Mouse (Mus musculus) intestine, postnatal 0 days (tissue): Measurements from ENCODE around the gene Kmt2b. TPM values are rescaled to one million over a fixed set of nuclear protein-coding genes. Genes with fewer than 3 reads are reported as not detected.
A peak's percentile ranks its signal among the peaks of the same experiment; 100 is the strongest.

ENCODE experiments used
- ATAC-seq: fragments of 200-750 bp; cut with Nextera tagmentation; 2 replicates; pipeline ENCODE4 v1.8.0; 2017; ENCODE audit warnings: mild to moderate bottlenecking, moderate TSS enrichment, moderate library complexity
- H3K27ac ChIP-seq: fragments of 300-500 bp; sonication (generic); 2 replicates; pipeline ENCODE4 v1.5.1; 2014; ENCODE audit warnings: mild to moderate bottlenecking, low read depth, low read length, moderate library complexity
- H3K27me3 ChIP-seq: fragments of 300-500 bp; sonication (generic); replicated peaks from 2 replicates; pipeline ENCODE4 v1.6.1; 2014; ENCODE audit warnings: low read length, mixed read lengths; ENCODE audit not compliant: control insufficient read depth, insufficient read depth
- H3K36me3 ChIP-seq: fragments of 300-500 bp; sonication (generic); 2 replicates; pipeline ENCODE4 v1.6.1; 2014; ENCODE audit warnings: mild to moderate bottlenecking, moderate library complexity; ENCODE audit not compliant: control insufficient read depth, insufficient read depth
- H3K4me1 ChIP-seq: fragments of 300-500 bp; sonication (generic); replicated peaks from 2 replicates; pipeline ENCODE4 v1.6.1; 2014; ENCODE audit warnings: antibody characterized with exemption, low read length, mixed read lengths; ENCODE audit not compliant: control insufficient read depth, insufficient read depth
- H3K4me2 ChIP-seq: fragments of 300-500 bp; sonication (generic); replicated peaks from 2 replicates; pipeline ENCODE4 v1.6.1; 2014; ENCODE audit warnings: low read depth, mild to moderate bottlenecking, moderate library complexity
- H3K4me3 ChIP-seq: fragments of 300-500 bp; sonication (generic); 2 replicates; pipeline ENCODE4 v1.5.1; 2014; ENCODE audit warnings: low read depth, low read length
- H3K9ac ChIP-seq: fragments of 300-500 bp; sonication (generic); 2 replicates; pipeline ENCODE4 v1.6.1; 2014; ENCODE audit warnings: mild to moderate bottlenecking, low read depth, low read length
- H3K9me3 ChIP-seq: fragments of 300-500 bp; sonication (generic); 2 replicates; pipeline ENCODE4 v1.6.1; 2016; ENCODE audit warnings: mixed run types; ENCODE audit not compliant: control insufficient read depth
- CTCF ChIP-seq: sonication (generic); IDR thresholded peaks from 2 replicates; pipeline ENCODE4 v1.5.1; 2016; ENCODE audit warnings: low read depth, mild to moderate bottlenecking, control low read depth, antibody characterized with exemption, moderate library complexity
- WGBS: fragments of 180-500 bp; shearing (Covaris S2); extraction: QIAGEN DNeasy Blood & Tissue Kit; methylation state at CpG from one replicate; pipeline ENCODE4 v1.1.7; 2014; 5-methylcytosine and 5-hydroxymethylcytosine counted together
- polyA plus RNA-seq: library from polyadenylated mRNA; unstranded; fragments of >200 nt; fragmentation: Nextera tagmentation; extraction: Ambion mirVana; gene quantifications from 2 replicates; pipeline ENCODE4 v1.2.1, GENCODE M21; 2015

Kmt2b gene
- 5.6 and 5.8 TPM in 2 replicates for polyA plus RNA-seq

DNA sequence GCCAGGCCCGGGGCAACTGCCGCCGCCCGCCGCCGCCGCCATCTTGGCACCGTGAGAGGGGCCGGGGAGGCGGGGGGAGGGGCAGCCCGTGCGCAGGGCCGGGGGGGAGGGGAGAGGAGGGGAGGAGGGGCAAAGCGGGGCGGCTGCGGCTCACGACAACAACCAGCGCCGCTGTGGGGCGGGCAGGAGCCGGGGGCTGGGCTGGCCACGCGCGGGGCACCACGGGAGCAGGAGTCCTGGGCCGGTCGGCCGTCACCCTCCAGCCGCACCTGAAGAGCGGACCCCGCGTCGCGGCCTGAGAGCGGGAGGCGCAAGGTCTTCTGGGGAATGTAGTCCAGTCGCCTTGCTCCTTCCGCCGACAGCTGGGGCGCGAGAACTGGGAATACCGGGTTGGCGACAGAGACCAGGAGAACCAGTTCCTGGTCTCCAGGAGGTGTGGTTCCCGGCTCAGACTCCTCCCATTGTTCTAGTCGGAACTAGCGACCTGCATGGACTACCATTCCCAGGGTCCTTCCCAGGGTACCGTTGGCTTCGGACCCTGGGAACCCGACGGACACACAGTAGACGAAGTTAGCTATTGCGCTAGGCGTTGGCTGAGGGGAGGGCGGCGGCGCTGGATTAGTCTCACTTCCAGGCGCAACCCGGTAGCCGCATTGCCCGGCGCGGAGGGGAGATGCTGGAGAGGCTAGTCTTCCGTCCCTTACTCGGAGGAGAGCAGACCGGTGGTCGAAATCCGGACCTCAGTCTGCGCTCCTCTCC, at the start of gene Kmt2b:
TSS of gene Kmt2b (minus strand) at position 51 of the 759 bp plus-strand sequence.
- H3K9me3 ChIP-seq: no peaks in the 10 kb centered on the region
- peak; percentile 94 for ATAC-seq
- H3K36me3 ChIP-seq: peaks cover 29% of the 10 kb centered on the region
- H3K4me2 ChIP-seq: peak within 1 kb of the TSS; percentile 67
- 0 out of 2 replicates have a peak, but pooled peaks have one; percentile 13 for TF ChIP-seq CTCF
- WGBS: under 1% methylated on average over 49 of the region's 68 CpGs
- H3K4me1 ChIP-seq: no peaks in the 10 kb centered on the region
- H3K27me3 ChIP-seq: no peaks in the 10 kb centered on the region
- peak within 1 kb of the TSS; percentile 92 for H3K9ac ChIP-seq
- H3K4me3 ChIP-seq: peak within 1 kb of the TSS; percentile 81
- H3K27ac ChIP-seq: peak within 1 kb of the TSS; percentile 87

DNA sequence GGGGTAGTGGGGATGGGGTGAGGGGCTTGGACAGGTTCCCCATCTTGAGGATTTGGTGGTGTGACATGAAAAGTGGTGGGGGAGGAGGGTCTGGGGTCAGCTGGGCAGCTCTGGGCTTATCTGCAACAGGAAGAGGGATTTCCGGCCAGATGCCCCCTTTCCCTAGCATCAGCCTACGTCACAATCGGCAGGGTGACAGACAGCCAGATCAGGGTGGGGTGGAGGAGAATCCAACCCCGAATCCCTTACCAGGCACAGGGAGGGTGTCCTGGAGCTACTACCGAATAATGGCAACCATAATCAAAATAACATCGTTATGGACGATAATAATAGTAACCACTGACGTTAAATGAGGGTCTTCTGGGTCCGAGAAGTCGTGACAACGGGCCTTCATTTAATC, 47.9 kb upstream of the Kmt2b start:
- 25% methylated on average over 11 of the region's 11 CpGs for WGBS
- no peaks in the 10 kb centered on the region for H3K9me3 ChIP-seq
- no peak overlapping the region for H3K9ac ChIP-seq
- no peak overlapping the region for H3K4me3 ChIP-seq
- no peak for TF ChIP-seq CTCF
- H3K36me3 ChIP-seq: peaks cover 15% of the 10 kb centered on the region
- no peak overlapping the region for H3K27ac ChIP-seq
- H3K4me2 ChIP-seq: no peak overlapping the region
- no peaks in the 10 kb centered on the region for H3K4me1 ChIP-seq
- ATAC-seq: no peak
- H3K27me3 ChIP-seq: peaks cover 47% of the 10 kb centered on the region

DNA sequence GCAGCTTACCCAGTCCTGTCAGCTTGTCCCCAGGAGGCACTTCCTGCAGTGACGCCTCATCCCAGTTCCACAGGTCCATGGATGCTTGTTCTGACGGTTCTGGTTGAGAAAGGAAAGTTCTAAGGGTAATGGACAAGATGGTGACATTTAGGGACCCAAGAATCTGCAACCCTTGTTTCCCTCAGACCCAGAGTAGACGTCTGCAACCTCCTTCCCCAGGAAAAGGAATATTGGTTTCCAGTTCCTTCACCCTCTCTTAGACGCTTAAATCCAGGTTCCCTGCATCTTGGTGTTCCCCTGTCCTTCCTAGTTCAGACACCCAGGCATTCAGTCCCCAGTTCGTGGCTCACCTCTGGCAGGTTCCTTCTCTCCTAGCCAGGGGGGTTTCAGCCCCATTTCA, 47.2 kb upstream of the Kmt2b start, which contains the start of gene Etv2:
TSS of gene Etv2 (minus strand) at position 101 of the 400 bp plus-strand sequence.
- H3K27me3 ChIP-seq: peaks cover 50% of the 10 kb centered on the region
- no peaks in the 10 kb centered on the region for H3K9me3 ChIP-seq
- H3K4me2 ChIP-seq: peak within 1 kb of the TSS; percentile 38
- no peak for ATAC-seq
- no peak for TF ChIP-seq CTCF
- H3K9ac ChIP-seq: no peak within 1 kb of the TSS
- no peaks in the 10 kb centered on the region for H3K4me1 ChIP-seq
- peak within 1 kb of the TSS; percentile 13 for H3K4me3 ChIP-seq
- 6% methylated on average over 5 of the region's 5 CpGs for WGBS
- peaks cover 9% of the 10 kb centered on the region; the same call in 1 of the 2 replicates for H3K36me3 ChIP-seq
- H3K27ac ChIP-seq: no peak within 1 kb of the TSS

DNA sequence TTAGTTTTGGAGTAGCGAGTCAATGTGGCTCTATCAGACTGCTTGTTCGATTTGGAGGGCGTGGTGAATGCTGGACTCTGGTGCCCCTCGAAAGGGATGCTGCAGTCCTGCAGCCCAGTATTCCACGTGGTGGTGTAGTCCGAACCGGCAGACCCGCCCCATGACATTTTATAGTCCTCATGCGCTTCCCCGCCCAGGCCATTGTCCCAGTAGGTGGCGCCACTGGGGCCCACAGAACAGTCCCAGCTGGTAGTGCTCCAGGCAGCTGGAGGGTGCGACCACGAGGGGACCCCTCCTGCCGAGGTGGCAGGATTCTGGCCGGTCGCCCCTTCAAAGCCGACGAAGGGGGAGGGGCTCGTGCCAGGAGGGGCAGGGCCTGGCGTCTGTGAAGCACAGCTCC, 46.1 kb upstream of the Kmt2b start:
- Histone ChIP-seq H3K4me2 (peak overlapping the region; percentile 38), H3K4me3 (peak overlapping the region; percentile 13), H3K36me3 (no peaks in the 10 kb centered on the region), H3K27ac (no peak overlapping the region), H3K9ac (no peak overlapping the region), H3K4me1 (no peaks in the 10 kb centered on the region), H3K27me3 (peaks cover 54% of the 10 kb centered on the region), H3K9me3 (no peaks in the 10 kb centered on the region)
- WGBS: under 1% methylated on average over 20 of the region's 20 CpGs
- TF ChIP-seq CTCF: peak; percentile 83
- peak; percentile 66; the same call in 1 of the 2 replicates for ATAC-seq

DNA sequence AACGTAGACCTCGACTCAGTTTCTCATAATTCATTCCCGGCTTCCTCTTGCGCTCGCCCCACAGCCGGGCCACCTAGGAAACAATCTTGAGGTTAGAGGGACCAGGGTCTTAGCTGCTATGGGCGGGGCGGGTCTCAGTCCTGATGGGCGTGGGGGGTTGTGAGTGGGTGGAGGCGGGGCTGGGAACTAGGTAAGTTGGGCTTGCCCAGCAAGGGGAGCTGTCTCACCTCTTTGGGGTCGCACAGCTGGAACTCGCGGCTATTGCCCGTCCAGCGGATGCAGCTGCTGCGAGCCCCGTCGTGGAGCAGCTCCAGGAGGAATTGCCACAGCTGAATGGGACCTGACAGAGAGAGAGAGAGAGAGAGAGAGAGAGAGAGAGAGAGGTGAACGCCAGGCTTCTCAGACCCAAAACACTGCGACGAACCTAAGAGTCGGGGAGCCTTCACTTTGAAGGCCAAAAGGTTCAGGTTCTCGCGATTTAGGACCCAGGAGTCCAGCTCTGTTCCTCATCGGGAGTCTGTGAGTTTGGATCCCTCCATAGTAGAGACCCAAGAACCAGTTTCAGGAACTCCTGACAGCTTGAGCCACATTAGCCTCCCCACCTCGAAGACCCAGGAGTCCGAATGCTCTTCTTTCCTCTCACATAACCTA, 45.4 kb upstream of the Kmt2b start:
- no peak for ATAC-seq
- peaks cover 54% of the 10 kb centered on the region for H3K27me3 ChIP-seq
- no peak overlapping the region for H3K9ac ChIP-seq
- 0 out of 2 replicates have a peak overlapping the region, but pooled peaks have one; percentile 1 for H3K4me3 ChIP-seq
- no peak overlapping the region for H3K4me2 ChIP-seq
- H3K36me3 ChIP-seq: no peaks in the 10 kb centered on the region
- TF ChIP-seq CTCF: no peak
- H3K9me3 ChIP-seq: no peaks in the 10 kb centered on the region
- H3K4me1 ChIP-seq: no peaks in the 10 kb centered on the region
- H3K27ac ChIP-seq: no peak overlapping the region
- 5% methylated on average over 27 of the region's 27 CpGs for WGBS

DNA sequence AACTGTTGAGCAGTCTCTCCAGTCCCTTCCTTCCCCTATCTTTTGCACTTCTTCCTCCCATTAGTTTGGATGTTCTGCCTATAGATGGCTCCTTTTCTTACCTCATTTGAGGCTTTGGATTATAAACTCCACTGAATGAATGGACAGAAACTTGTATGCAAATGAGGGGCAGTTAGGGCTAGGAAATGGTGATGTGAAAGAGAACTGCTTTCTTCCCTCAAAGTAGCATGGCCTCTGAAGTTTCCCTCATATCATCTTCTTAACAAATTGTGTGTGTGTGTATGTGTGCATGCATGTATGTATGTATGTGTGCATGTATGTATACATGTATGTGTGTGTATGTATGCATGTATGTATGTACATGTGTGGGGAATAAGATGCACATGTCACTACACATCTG, 40.5 kb upstream of the Kmt2b start:
- H3K36me3 ChIP-seq: no peaks in the 10 kb centered on the region
- no peak overlapping the region for H3K9ac ChIP-seq
- H3K4me2 ChIP-seq: no peak overlapping the region
- no peak for ATAC-seq
- H3K4me1 ChIP-seq: no peaks in the 10 kb centered on the region
- no peak for TF ChIP-seq CTCF
- H3K9me3 ChIP-seq: no peaks in the 10 kb centered on the region
- H3K4me3 ChIP-seq: no peak overlapping the region
- H3K27ac ChIP-seq: no peak overlapping the region
- H3K27me3 ChIP-seq: peaks cover 27% of the 10 kb centered on the region
